In genomic region chr13:7093072-7093649, GRCm38 (mm10) we compare ENCODE assay signal across 13 mouse cellular contexts.
DNase-seq lines count a peak whose midpoint lies in the region; ATAC-seq lines count a peak whose summit lies in the region.
"Had no signal": no experiment of that assay in that cellular context is flagged by ENCODE, and none has a peak within 500 bp of the region (broad histone marks: within the 10 kb centered on the region; RNA-seq: fewer than 3 reads in every experiment).

No protein-coding gene starts in this region.

- no peaks in the 10 kb centered on the region for H3K36me3 ChIP-seq in heart, embryonic 11.5 days (ENCODE audit: control insufficient read depth, insufficient read depth, low read length)
- no peaks in the 10 kb centered on the region for H3K36me3 ChIP-seq in liver, embryonic 16.5 days (ENCODE audit: control insufficient read depth, insufficient read depth)
- H3K36me3 ChIP-seq in forebrain, embryonic 16.5 days (ENCODE audit: control insufficient read depth, insufficient read depth) = no peaks in the 10 kb centered on the region
- no peaks in the 10 kb centered on the region for H3K36me3 ChIP-seq in midbrain, embryonic 15.5 days (replicated peaks)
- H3K36me3 ChIP-seq: embryonic facial prominence, embryonic 12.5 days; liver, embryonic 13.5 days had no signal

- H3K9ac ChIP-seq in heart, embryonic 11.5 days (ENCODE audit: low read depth, low read length) = no peak overlapping the region
- no peak overlapping the region for H3K9ac ChIP-seq in liver, embryonic 16.5 days (ENCODE audit: low read depth, low read length)
- no peak overlapping the region for H3K9ac ChIP-seq in forebrain, embryonic 16.5 days (replicated peaks; ENCODE audit: low read depth, low read length)
- no peak overlapping the region for H3K9ac ChIP-seq in midbrain, embryonic 15.5 days
- H3K9ac ChIP-seq: embryonic facial prominence, embryonic 12.5 days; liver, embryonic 13.5 days had no signal

- no peak overlapping the region for H3K4me3 ChIP-seq in heart, embryonic 11.5 days (ENCODE audit: low read depth, low read length)
- no peak overlapping the region for H3K4me3 ChIP-seq in liver, embryonic 16.5 days (ENCODE audit: low read depth, low read length)
- no peak overlapping the region for H3K4me3 ChIP-seq in forebrain, embryonic 16.5 days (replicated peaks; ENCODE audit: low read length)
- no peak overlapping the region for H3K4me3 ChIP-seq in midbrain, embryonic 15.5 days
- H3K4me3 ChIP-seq: embryonic facial prominence, embryonic 12.5 days; liver, embryonic 13.5 days had no signal

- H3K9me3 ChIP-seq in heart, embryonic 11.5 days (replicated peaks; ENCODE audit: control insufficient read depth, low read length) = no peaks in the 10 kb centered on the region
- no peaks in the 10 kb centered on the region for H3K9me3 ChIP-seq in liver, embryonic 16.5 days (replicated peaks; ENCODE audit: control insufficient read depth, low read length)
- H3K9me3 ChIP-seq in forebrain, embryonic 16.5 days (ENCODE audit: control insufficient read depth, low read length) = no peaks in the 10 kb centered on the region
- no peaks in the 10 kb centered on the region for H3K9me3 ChIP-seq in midbrain, embryonic 15.5 days
- H3K9me3 ChIP-seq: embryonic facial prominence, embryonic 12.5 days; liver, embryonic 13.5 days had no signal

- H3K27ac ChIP-seq in heart, embryonic 11.5 days (ENCODE audit: low read depth, low read length) = no peak overlapping the region
- no peak overlapping the region for H3K27ac ChIP-seq in liver, embryonic 16.5 days (ENCODE audit: low read length)
- no peak overlapping the region for H3K27ac ChIP-seq in forebrain, embryonic 16.5 days (ENCODE audit: low read length)
- peak overlapping the region; percentile 63 for H3K27ac ChIP-seq in midbrain, embryonic 15.5 days
- H3K27ac ChIP-seq: embryonic facial prominence, embryonic 12.5 days; liver, embryonic 13.5 days had no signal

- no peak for DNase-seq in heart, adult 18-20 months
- DNase-seq in liver = no peak
- DNase-seq in left cerebral cortex, postnatal 25 days (ENCODE audit: low spot score in 2 of 2) = no peak
- no peak for DNase-seq in thymus, postnatal 25 days
- DNase-seq: adrenal gland, postnatal 10 days; cerebellum, postnatal 25 days; gastrocnemius, postnatal 25 days; liver, embryonic 13.5 days had no signal

- H3K4me1 ChIP-seq in heart, embryonic 11.5 days (ENCODE audit: control insufficient read depth, insufficient read depth, low read length) = no peaks in the 10 kb centered on the region
- no peaks in the 10 kb centered on the region for H3K4me1 ChIP-seq in liver, embryonic 16.5 days (ENCODE audit: control insufficient read depth, low read depth, low read length)
- no peaks in the 10 kb centered on the region for H3K4me1 ChIP-seq in forebrain, embryonic 16.5 days (replicated peaks; ENCODE audit: control insufficient read depth, insufficient read depth, low read length)
- 0 out of 2 replicates have a peak, but pooled peaks cover 3% of the 10 kb centered on the region for H3K4me1 ChIP-seq in midbrain, embryonic 15.5 days
- H3K4me1 ChIP-seq: embryonic facial prominence, embryonic 12.5 days; liver, embryonic 13.5 days had no signal

- WGBS in heart, embryonic 11.5 days (ENCODE audit: insufficient replicate concordance) = 29% methylated on average over 11 of the region's 11 CpGs
- WGBS in liver, embryonic 16.5 days (ENCODE audit: insufficient replicate concordance) = 48% methylated on average over 11 of the region's 11 CpGs
- 65% methylated on average over 11 of the region's 11 CpGs for WGBS in forebrain, embryonic 16.5 days
- 42% methylated on average over 11 of the region's 11 CpGs for WGBS in midbrain, embryonic 15.5 days

- ATAC-seq in heart, embryonic 11.5 days (replicated peaks; ENCODE audit: insufficient number of reproducible peaks, low FRiP score, low TSS enrichment) = no peak
- ATAC-seq in liver, embryonic 16.5 days (ENCODE audit: low read depth) = 0 out of 2 replicates have a peak, but pooled peaks have one; percentile 30
- peak; percentile 45; the same call in 1 of the 2 replicates for ATAC-seq in forebrain, embryonic 16.5 days
- ATAC-seq in midbrain, embryonic 15.5 days (replicated peaks) = peak; percentile 90

- H3K27me3 ChIP-seq in heart, embryonic 11.5 days (ENCODE audit: control insufficient read depth, insufficient read depth, low read length) = no peaks in the 10 kb centered on the region
- no peaks in the 10 kb centered on the region for H3K27me3 ChIP-seq in liver, embryonic 16.5 days (ENCODE audit: control insufficient read depth, insufficient read depth, low read depth, low read length)
- no peaks in the 10 kb centered on the region for H3K27me3 ChIP-seq in forebrain, embryonic 16.5 days (replicated peaks; ENCODE audit: control insufficient read depth, insufficient read depth, low read length)
- no peaks in the 10 kb centered on the region for H3K27me3 ChIP-seq in midbrain, embryonic 15.5 days (replicated peaks)
- H3K27me3 ChIP-seq: embryonic facial prominence, embryonic 12.5 days; liver, embryonic 13.5 days had no signal

- intact Hi-C loops in left cerebral cortex, postnatal 25 days (cut with DNase I) = no loop called here

- peak overlapping the region; percentile 44 for H3K4me2 ChIP-seq in heart, embryonic 11.5 days
- H3K4me2 ChIP-seq in liver, embryonic 16.5 days (ENCODE audit: low read depth, low read length) = no peak overlapping the region
- no peak overlapping the region for H3K4me2 ChIP-seq in forebrain, embryonic 16.5 days (ENCODE audit: low read length)
- peak overlapping the region; percentile 23; the same call in 1 of the 2 replicates for H3K4me2 ChIP-seq in midbrain, embryonic 15.5 days
- H3K4me2 ChIP-seq: embryonic facial prominence, embryonic 12.5 days; liver, embryonic 13.5 days had no signal

Comparison
In these comparisons a context has a peak if more than half of its experiments do, and no peak if none do; other contexts are left out.
1. H3K4me2 ChIP-seq: peak in heart, embryonic 11.5 days (single experiment) and midbrain, embryonic 15.5 days (single experiment); none in liver, embryonic 16.5 days (single experiment) and forebrain, embryonic 16.5 days (single experiment).